Mouse (Mus musculus) CH12.LX (cell line): ENCODE results near the gene Lin52. TPM values are rescaled to one million over a fixed set of nuclear protein-coding genes. Genes with fewer than 3 reads are reported as not detected.

Experiments
- DNase-seq: peaks from one replicate; pipeline ENCODE4 v3.0.0-alpha.2; 2013; ENCODE audit errors: extremely low read depth
- H3K27ac ChIP-seq: 2 replicates; pipeline ENCODE4 v1.5.1; 2012; ENCODE audit warnings: low read depth, mild to moderate bottlenecking, control low read depth, moderate library complexity; ENCODE audit not compliant: insufficient read depth
- H3K27me3 ChIP-seq: replicated peaks from 2 replicates; pipeline ENCODE3; 2012; ENCODE audit warnings: inconsistent platforms
- H3K36me3 ChIP-seq, 2 experiments: replicated peaks in 1 of 2; 2 replicates each; pipeline versions ENCODE3 to v1.6.1; 2012; ENCODE audit warnings: inconsistent platforms in 1 of 2, low read length in 1 of 2, mild to moderate bottlenecking in 1 of 2, mixed read lengths in 1 of 2, moderate library complexity in 1 of 2; ENCODE audit not compliant: control insufficient read depth in 1 of 2, insufficient read depth in 1 of 2
- H3K4me1 ChIP-seq, 2 experiments: 2 replicates each; pipeline ENCODE4 v1.6.1; 2012; ENCODE audit warnings: inconsistent platforms in 1 of 2, moderate library complexity in 1 of 2; ENCODE audit not compliant: insufficient read depth in 2 of 2, control insufficient read depth in 1 of 2
- H3K4me2 ChIP-seq: 2 replicates; pipeline ENCODE4 v1.6.1; 2012; ENCODE audit warnings: low read depth, mild to moderate bottlenecking, control low read depth; ENCODE audit not compliant: poor library complexity, insufficient read depth, severe bottlenecking
- H3K4me3 ChIP-seq, 3 experiments: fragments of 150-350 bp in 1 of 3; sonication (generic) in 1 of 3; replicated peaks in 1 of 3; 2 replicates each; pipeline versions ENCODE3 to v1.5.1; 2011 to 2012; ENCODE audit warnings: low read depth in 2 of 3, low read length in 2 of 3, mild to moderate bottlenecking in 2 of 3, moderate library complexity in 2 of 3, control low read depth in 1 of 3, improper control_type of control experiment in 1 of 3, inconsistent platforms in 1 of 3, mixed read lengths in 1 of 3; ENCODE audit not compliant: poor library complexity in 1 of 3
- H3K79me2 ChIP-seq: replicated peaks from 2 replicates; pipeline ENCODE4 v1.6.1; 2012; ENCODE audit warnings: mild to moderate bottlenecking, moderate library complexity; ENCODE audit not compliant: control insufficient read depth, poor library complexity, insufficient read depth, severe bottlenecking; ENCODE audit errors: extremely low read depth
- H3K9ac ChIP-seq: 2 replicates; pipeline ENCODE4 v1.6.1; 2012; ENCODE audit warnings: low read depth, mild to moderate bottlenecking, control low read depth, moderate library complexity; ENCODE audit not compliant: insufficient read depth
- H3K9me3 ChIP-seq: replicated peaks from 2 replicates; pipeline ENCODE3; 2012; ENCODE audit warnings: low read length, inconsistent platforms, mixed read lengths
- BHLHE40 ChIP-seq: IDR thresholded peaks from 2 replicates; pipeline ENCODE4 v1.6.1; 2011; ENCODE audit warnings: mild to moderate bottlenecking, low read depth, low read length, improper control_type of control experiment
- CTCF ChIP-seq, 2 experiments: IDR thresholded peaks in 1 of 2; conservative IDR thresholded peaks in 1 of 2; 2 replicates each; pipeline ENCODE4 v1.5.1; 2011 to 2012; ENCODE audit warnings: low read depth in 2 of 2, low read length in 2 of 2, improper control_type of control experiment in 1 of 2, inconsistent platforms in 1 of 2, mild to moderate bottlenecking in 1 of 2, moderate library complexity in 1 of 2
- E2F4 ChIP-seq: IDR thresholded peaks from 2 replicates; pipeline ENCODE4 v1.6.1; 2011; ENCODE audit warnings: low read depth, low read length, improper control_type of control experiment; ENCODE audit not compliant: insufficient replicate concordance
- EP300 ChIP-seq: IDR thresholded peaks from 2 replicates; pipeline ENCODE4 v1.6.1; 2011; ENCODE audit warnings: low read length, improper control_type of control experiment
- HCFC1 ChIP-seq: IDR thresholded peaks from 2 replicates; pipeline ENCODE4 v1.6.1; 2012; ENCODE audit warnings: low read depth, mild to moderate bottlenecking, inconsistent platforms, low read length, improper control_type of control experiment
- IRF4 ChIP-seq: IDR thresholded peaks from 2 replicates; pipeline ENCODE4 v1.6.1; 2014; ENCODE audit warnings: low read depth, mild to moderate bottlenecking, inconsistent platforms, low read length, improper control_type of control experiment
- JUN ChIP-seq: IDR thresholded peaks from 2 replicates; pipeline ENCODE4 v1.6.1; 2011; ENCODE audit warnings: low read depth, mild to moderate bottlenecking, low read length, improper control_type of control experiment, moderate library complexity; ENCODE audit not compliant: insufficient read depth
- MAFK ChIP-seq: IDR thresholded peaks from 2 replicates; pipeline ENCODE4 v1.6.1; 2011; ENCODE audit warnings: low read length, improper control_type of control experiment; ENCODE audit not compliant: insufficient replicate concordance
- MAX ChIP-seq: IDR thresholded peaks from 2 replicates; pipeline ENCODE4 v1.6.1; 2011; ENCODE audit warnings: low read length, improper control_type of control experiment
- MAZ ChIP-seq: IDR thresholded peaks from 2 replicates; pipeline ENCODE4 v1.6.1; 2012; ENCODE audit warnings: low read depth, mild to moderate bottlenecking, inconsistent platforms, low read length, improper control_type of control experiment, moderate library complexity
- NELFE ChIP-seq: IDR thresholded peaks from 2 replicates; pipeline ENCODE4 v1.6.1; 2011; ENCODE audit warnings: low read depth, low read length, improper control_type of control experiment
- NRF1 ChIP-seq: IDR thresholded peaks from 2 replicates; pipeline ENCODE4 v1.6.1; 2014; ENCODE audit warnings: low read depth, mild to moderate bottlenecking, inconsistent platforms, low read length, improper control_type of control experiment, moderate library complexity
- PAX5 ChIP-seq: IDR thresholded peaks from 2 replicates; pipeline ENCODE4 v1.6.1; 2012; ENCODE audit warnings: low read length, inconsistent platforms, mixed read lengths
- POLR2A ChIP-seq: IDR thresholded peaks from 2 replicates; pipeline ENCODE4 v1.6.1; 2011; ENCODE audit warnings: low read depth, mild to moderate bottlenecking, improper control_type of control experiment, low read length
- RAD21 ChIP-seq: IDR thresholded peaks from 2 replicates; pipeline ENCODE4 v1.6.1; 2011; ENCODE audit warnings: low read depth, mild to moderate bottlenecking, low read length, improper control_type of control experiment, moderate library complexity
- RCOR1 ChIP-seq: conservative IDR thresholded peaks from 2 replicates; pipeline ENCODE4 v1.6.1; 2012; ENCODE audit warnings: low read depth, mild to moderate bottlenecking, inconsistent platforms, low read length, improper control_type of control experiment
- SIN3A ChIP-seq: IDR thresholded peaks from 2 replicates; pipeline ENCODE4 v1.6.1; 2012; ENCODE audit warnings: low read length, improper control_type of control experiment, inconsistent platforms
- SMC3 ChIP-seq: IDR thresholded peaks from 2 replicates; pipeline ENCODE4 v1.6.1; 2011; ENCODE audit warnings: low read depth, low read length, improper control_type of control experiment
- TBP ChIP-seq: conservative IDR thresholded peaks from 2 replicates; pipeline ENCODE4 v1.6.1; 2011; ENCODE audit warnings: low read depth, low read length, improper control_type of control experiment
- USF2 ChIP-seq: conservative IDR thresholded peaks from 2 replicates; pipeline ENCODE4 v1.6.1; 2011; ENCODE audit warnings: low read depth, low read length, improper control_type of control experiment
- ZC3H11A ChIP-seq: IDR thresholded peaks from 2 replicates; pipeline ENCODE4 v1.6.1; 2012; ENCODE audit warnings: low read depth, mild to moderate bottlenecking, inconsistent platforms, low read length, improper control_type of control experiment
- ZNF384 ChIP-seq: IDR thresholded peaks from 2 replicates; pipeline ENCODE4 v1.6.1; 2012; ENCODE audit warnings: low read depth, low read length, improper control_type of control experiment, inconsistent platforms
- dilution Hi-C: fragments of 300-500 bp; cut with MboI; formaldehyde crosslinking; loops from 2 replicates; pipeline ENCODE4 v1.14.3; 2020; ENCODE audit warnings: low sequenced_read_pairs; ENCODE audit not compliant: extremely low pct_unique_long_range_greater_than_20kb, extremely low pct_ligation_motif_present
- in situ Hi-C: fragments of 300-500 bp; cut with MboI; formaldehyde crosslinking; loops from 3 replicates; pipeline ENCODE4 v1.14.3; 2019; ENCODE audit warnings: low sequenced_read_pairs, low pct_ligation_motif_present, low pct_unique_long_range_greater_than_20kb, mixed read lengths
- polyA plus RNA-seq: library from polyadenylated mRNA; unstranded; fragments of >175 nt; gene quantifications from 2 replicates; pipeline ENCODE4 v1.2.1, GENCODE M21; 2012; ENCODE audit warnings: low read depth; ENCODE audit not compliant: insufficient read length
- total RNA-seq, 2 experiments: library from RNA; depleted of rRNA; stranded (reverse); fragments of 300-350 nt in 1 of 2; fragments of >200 nt in 1 of 2; gene quantifications; 2 replicates each; pipeline ENCODE4 v1.2.3; 2012 to 2014

Gene Lin52
- total and polyA plus RNA-seq, 3 experiments = 5.9 to 16.2 (median 8.7) TPM

GRCm38 (mm10) chr12:84506856-84507255, 55.6 kb downstream of the Lin52 start:
- no peaks in the 10 kb centered on the region for H3K79me2 ChIP-seq
- dilution Hi-C loops = no loop called here
- no peaks in the 10 kb centered on the region for H3K9me3 ChIP-seq
- DNase-seq = no peak
- TF ChIP-seq MAZ = no peak
- no peak for TF ChIP-seq HCFC1
- no peak for TF ChIP-seq BHLHE40
- no peak for TF ChIP-seq TBP
- no peak for TF ChIP-seq JUN
- no peak for TF ChIP-seq NRF1
- TF ChIP-seq, all 38 proteins: peak for 0
- H3K9ac ChIP-seq = no peak overlapping the region
- no peaks in the 10 kb centered on the region for H3K4me1 ChIP-seq
- peaks cover 0 to 14% of the 10 kb centered on the region in 2 experiments for H3K36me3 ChIP-seq
- no peak overlapping the region for H3K4me3 ChIP-seq
- no peak overlapping the region for H3K27ac ChIP-seq
- in situ Hi-C loops = no loop called here
- no peaks in the 10 kb centered on the region for H3K27me3 ChIP-seq
- H3K4me2 ChIP-seq = no peak overlapping the region

GRCm38 (mm10) chr12:84512016-84512415, 60.8 kb downstream of the Lin52 start:
- H3K27me3 ChIP-seq = no peaks in the 10 kb centered on the region
- DNase-seq = no peak
- H3K9ac ChIP-seq = no peak overlapping the region
- H3K4me2 ChIP-seq = no peak overlapping the region
- dilution Hi-C loops = no loop called here
- no peaks in the 10 kb centered on the region for H3K9me3 ChIP-seq
- peaks cover 0 to 6% of the 10 kb centered on the region in 2 experiments; a peak in 1 of 4 replicates for H3K4me1 ChIP-seq
- TF ChIP-seq PAX5 (no peak), RCOR1 (no peak), RAD21 (no peak), USF2 (no peak), MAX (no peak), ZC3H11A (no peak), SIN3A (no peak), HCFC1 (no peak), EP300 (no peak), ZNF384 (no peak), E2F4 (no peak), IRF4 (no peak), NELFE (no peak), TBP (no peak), BHLHE40 (no peak), POLR2A (no peak), MAFK (no peak), CTCF (conservative IDR thresholded peaks at IDR 0.05 in 1 of 2, IDR thresholded peaks at IDR 0.05 in 1 of 2; ENCODE audit: low read depth in 2 of 2, low read length in 2 of 2) (no peak), MAZ (no peak), SMC3 (no peak)
- no peaks in the 10 kb centered on the region for H3K79me2 ChIP-seq
- in situ Hi-C loops = no loop called here
- H3K4me3 ChIP-seq = no peak overlapping the region
- H3K36me3 ChIP-seq = peaks cover 0 to 16% of the 10 kb centered on the region in 2 experiments
- H3K27ac ChIP-seq = no peak overlapping the region
